Mouse (Mus musculus): ENCODE measurements at regions not wholly inside any gene's neighbourhood (a gene's known extent, or its start where the extent isn't known, plus 50 kb on each side); places are given as distances from the start of the nearest gene placed in this dataset.

- no peak for DNase-seq (ENCODE audit: low read depth, low spot score)
Measured at GRCm38 (mm10) chr13:19523686-19524085, 96.0 kb downstream of the Epdr1 start.

- DNase-seq (ENCODE audit: low read depth, low spot score) = no peak
Measured at GRCm38 (mm10) chr13:19517938-19518777, 101.6 kb downstream of the Epdr1 start.

GRCm38 (mm10) chr13:19514844-19515555 lies 104.7 kb downstream of the Epdr1 start:
- DNase-seq (ENCODE audit: low read depth, low spot score) = no peak

GRCm38 (mm10) chr13:19506543-19506942 lies 110.9 kb upstream of the Stard3nl start:
- no peak for DNase-seq (ENCODE audit: low read depth, low spot score)

GRCm38 (mm10) chr13:19504241-19504640 lies 108.6 kb upstream of the Stard3nl start:
- DNase-seq (ENCODE audit: low read depth, low spot score) = peak; percentile 15

- no peak for DNase-seq (ENCODE audit: low read depth, low spot score)
Measured at GRCm38 (mm10) chr13:19482198-19482597, 86.6 kb upstream of the Stard3nl start.

GRCm38 (mm10) chr13:19474041-19474440 lies 78.4 kb upstream of the Stard3nl start:
- DNase-seq (ENCODE audit: low read depth, low spot score) = no peak

GRCm38 (mm10) chr13:19470729-19471128 lies 75.1 kb upstream of the Stard3nl start:
- no peak for DNase-seq (ENCODE audit: low read depth, low spot score)

GRCm38 (mm10) chr13:19466722-19467384 lies 71.3 kb upstream of the Stard3nl start:
- no peak for DNase-seq (ENCODE audit: low read depth, low spot score)

- DNase-seq (ENCODE audit: low read depth, low spot score) = no peak
Measured at GRCm38 (mm10) chr13:19462966-19463365, 67.4 kb upstream of the Stard3nl start.

- DNase-seq (ENCODE audit: low read depth, low spot score) = no peak
Measured at GRCm38 (mm10) chr13:19449387-19449786, 53.8 kb upstream of the Stard3nl start.

Measured in telencephalon, adult 2 months (tissue).